Mouse (Mus musculus) lung, postnatal 0 days (tissue): ENCODE results near the gene Gm17018. TPM values are rescaled to one million over a fixed set of nuclear protein-coding genes. Genes with fewer than 3 reads are reported as not detected.

ENCODE experiments used
- ATAC-seq: fragments of 200-750 bp; cut with Nextera tagmentation; 2 replicates; pipeline ENCODE4 v1.8.0; 2017; ENCODE audit warnings: moderate library complexity
- DNase-seq: peaks from one replicate; pipeline ENCODE4 v3.0.0-alpha.2; 2016; ENCODE audit warnings: low spot score
- H3K27ac ChIP-seq: fragments of 300-500 bp; sonication (generic); 2 replicates; pipeline ENCODE4 v1.5.1; 2014; ENCODE audit warnings: antibody characterized with exemption, mild to moderate bottlenecking, low read length, mixed read lengths
- H3K27me3 ChIP-seq: fragments of 300-500 bp; sonication (generic); replicated peaks from 2 replicates; pipeline ENCODE4 v1.6.1; 2014; ENCODE audit warnings: low read length, mixed read lengths; ENCODE audit not compliant: insufficient read depth
- H3K36me3 ChIP-seq: fragments of 300-500 bp; sonication (generic); 2 replicates; pipeline ENCODE4 v1.6.1; 2014; ENCODE audit warnings: low read length, mixed read lengths; ENCODE audit not compliant: insufficient read depth
- H3K4me1 ChIP-seq: fragments of 300-500 bp; sonication (generic); 2 replicates; pipeline ENCODE4 v1.6.1; 2014; ENCODE audit warnings: antibody characterized with exemption, low read depth, low read length, mixed read lengths; ENCODE audit not compliant: insufficient read depth
- H3K4me2 ChIP-seq: fragments of 300-500 bp; sonication (generic); replicated peaks from 2 replicates; pipeline ENCODE4 v1.6.1; 2014; ENCODE audit warnings: low read depth, mild to moderate bottlenecking, low read length, moderate library complexity, mixed read lengths
- H3K4me3 ChIP-seq: fragments of 300-500 bp; sonication (generic); 2 replicates; pipeline ENCODE4 v1.5.1; 2014; ENCODE audit warnings: low read depth, low read length
- H3K9ac ChIP-seq: fragments of 300-500 bp; sonication (generic); replicated peaks from 2 replicates; pipeline ENCODE4 v1.6.1; 2014; ENCODE audit warnings: low read depth, mild to moderate bottlenecking
- H3K9me3 ChIP-seq: fragments of 300-500 bp; sonication (generic); 2 replicates; pipeline ENCODE4 v1.6.1; 2016; ENCODE audit warnings: low read length, mixed read lengths
- CTCF ChIP-seq: IDR thresholded peaks from 2 replicates; pipeline ENCODE4 v1.5.1; 2016; ENCODE audit warnings: antibody characterized with exemption, mild to moderate bottlenecking
- EP300 ChIP-seq: IDR thresholded peaks from 2 replicates; pipeline ENCODE4 v1.6.1; 2016; ENCODE audit warnings: antibody characterized with exemption, mild to moderate bottlenecking, control low read depth
- WGBS: fragments of 180-500 bp; shearing (Covaris S2); extraction: QIAGEN DNeasy Blood & Tissue Kit; methylation state at CpG from one replicate; pipeline ENCODE4 v1.1.7; 2014; 5-methylcytosine and 5-hydroxymethylcytosine counted together
- polyA plus RNA-seq: library from polyadenylated mRNA; unstranded; fragments of >200 nt; fragmentation: Nextera tagmentation; extraction: Ambion mirVana; gene quantifications from 2 replicates; pipeline ENCODE4 v1.2.1, GENCODE M21; 2015

Gene Gm17018
- polyA plus RNA-seq, 1 experiment from 2014 or later = 40.1 TPM

DNA sequence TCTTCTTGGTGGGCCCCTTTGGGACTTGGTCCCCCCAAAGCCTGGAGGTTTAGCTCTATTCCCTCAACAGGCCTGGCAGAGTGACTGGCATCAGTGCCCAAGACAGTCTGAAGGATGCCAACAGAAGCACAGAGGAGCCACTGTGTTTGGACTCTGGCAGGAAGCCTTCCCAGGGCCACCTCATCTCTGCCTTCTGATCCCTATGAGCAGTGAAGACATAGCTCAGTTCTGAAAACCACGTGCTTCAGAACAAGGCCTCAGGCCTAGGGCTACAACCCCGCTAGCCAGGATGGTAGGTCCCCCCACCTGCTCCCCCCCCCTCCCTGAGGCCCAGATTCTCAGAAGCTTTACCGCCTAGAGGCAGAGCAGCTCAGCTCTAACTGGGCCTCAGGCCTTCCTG is 54.5 kb downstream of the Gm17018 start:
- H3K4me2 ChIP-seq = no peak overlapping the region
- TF ChIP-seq EP300 (no peak), CTCF (no peak)
- H3K27me3 ChIP-seq = no peaks in the 10 kb centered on the region
- H3K36me3 ChIP-seq = no peaks in the 10 kb centered on the region
- 0 out of 2 replicates have a peak overlapping the region, but pooled peaks have one; percentile 8 for H3K9ac ChIP-seq
- H3K9me3 ChIP-seq = no peaks in the 10 kb centered on the region
- H3K4me3 ChIP-seq = no peak overlapping the region
- no peak overlapping the region for H3K27ac ChIP-seq
- WGBS = 56% methylated on average over 3 of the region's 3 CpGs
- peaks cover 7% of the 10 kb centered on the region; the same call in 1 of the 2 replicates for H3K4me1 ChIP-seq
- DNase-seq = no peak
- ATAC-seq = no peak

DNA sequence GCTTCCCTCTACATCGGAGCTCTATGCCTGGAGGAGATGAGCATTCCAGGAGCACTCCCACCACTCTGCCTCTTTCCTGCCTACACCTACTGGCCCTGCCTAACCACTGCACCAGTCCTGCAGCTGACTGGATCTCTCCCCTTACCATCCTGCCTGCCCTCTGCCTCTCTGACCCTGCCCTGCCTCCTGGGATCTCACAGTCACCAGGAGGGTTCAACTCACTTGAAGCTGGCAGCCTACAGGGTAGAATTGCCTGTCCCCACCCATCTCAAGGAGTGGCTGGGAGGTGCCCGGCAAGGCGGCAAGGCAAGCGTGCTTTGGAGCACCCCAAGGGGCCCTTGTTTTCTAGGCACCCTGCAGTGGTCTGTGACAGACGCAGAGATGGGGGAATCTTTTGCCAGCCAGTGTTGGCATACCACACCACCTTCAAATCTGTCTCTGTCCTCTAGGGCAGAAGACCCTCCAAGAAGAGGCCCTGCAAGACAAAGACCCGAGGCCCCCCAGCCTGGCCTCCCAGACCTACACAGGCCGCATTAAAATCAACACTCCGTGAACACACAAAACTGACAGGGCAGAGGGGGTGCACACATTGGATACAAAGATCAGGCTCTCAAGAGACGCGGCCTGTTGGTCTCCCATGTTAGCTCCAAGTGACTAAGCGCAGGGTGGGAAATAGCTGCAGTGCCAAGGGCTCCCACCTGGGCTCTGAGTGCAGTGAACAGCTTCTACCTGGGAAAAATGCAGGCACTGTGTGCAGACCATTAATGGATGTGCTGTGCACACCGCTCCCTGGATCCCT is 55.2 kb downstream of the Gm17018 start:
- ATAC-seq (peak; percentile 23; the same call in 1 of the 2 replicates), DNase-seq (no peak)
- WGBS = 67% methylated on average over 12 of the region's 12 CpGs
- H3K36me3 ChIP-seq = no peaks in the 10 kb centered on the region
- peaks cover 7% of the 10 kb centered on the region; the same call in 1 of the 2 replicates for H3K4me1 ChIP-seq
- H3K27me3 ChIP-seq = no peaks in the 10 kb centered on the region
- TF ChIP-seq CTCF (no peak), EP300 (no peak)
- H3K9me3 ChIP-seq = no peaks in the 10 kb centered on the region
- no peak overlapping the region for H3K4me3 ChIP-seq
- 0 out of 2 replicates have a peak overlapping the region, but pooled peaks have one; percentile 8 for H3K9ac ChIP-seq
- H3K4me2 ChIP-seq = no peak overlapping the region
- H3K27ac ChIP-seq = no peak overlapping the region

DNA sequence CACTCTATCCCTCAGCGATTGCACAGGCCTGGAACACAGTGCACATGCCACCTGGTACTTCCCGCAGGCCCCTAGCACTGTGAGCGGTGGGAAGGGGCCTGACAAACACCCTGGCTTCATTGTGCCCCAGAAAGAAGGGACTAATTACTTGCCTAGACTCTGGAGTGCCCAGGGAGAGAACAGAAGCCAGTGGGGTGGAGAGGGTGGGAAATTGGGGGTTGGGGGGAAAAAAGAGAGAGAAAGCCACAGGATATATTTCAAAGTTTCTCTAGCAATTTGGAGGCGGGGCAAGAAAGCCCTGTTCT is 55.8 kb downstream of the Gm17018 start:
- DNase-seq (no peak), ATAC-seq (no peak)
- Histone ChIP-seq H3K4me3 (no peak overlapping the region), H3K4me1 (peaks cover 7% of the 10 kb centered on the region; the same call in 1 of the 2 replicates), H3K27ac (no peak overlapping the region), H3K4me2 (no peak overlapping the region), H3K36me3 (no peaks in the 10 kb centered on the region), H3K9ac (no peak overlapping the region), H3K27me3 (no peaks in the 10 kb centered on the region), H3K9me3 (no peaks in the 10 kb centered on the region)
- no peak for TF ChIP-seq EP300
- no peak for TF ChIP-seq CTCF
- WGBS = 74% methylated on average over 4 of the region's 4 CpGs

DNA sequence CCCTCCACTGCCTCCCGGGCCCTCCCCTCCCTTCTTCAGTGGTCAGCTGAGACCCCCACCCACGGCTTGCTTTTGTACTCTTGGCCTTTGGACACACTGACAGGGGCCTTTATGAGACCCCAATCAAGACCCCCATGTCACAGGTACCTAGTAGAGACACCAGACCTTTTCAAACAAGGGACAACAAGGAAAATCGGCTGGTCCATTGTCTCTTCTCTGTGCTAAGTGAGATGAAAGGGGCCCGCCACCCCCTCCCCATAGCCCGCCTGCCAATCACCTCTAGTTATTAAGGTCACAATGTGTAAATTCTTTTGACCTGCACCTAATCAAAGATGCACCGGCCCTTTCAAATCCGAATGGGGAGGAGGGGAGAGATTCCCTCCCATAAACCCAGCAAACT is 56.3 kb downstream of the Gm17018 start:
- Histone ChIP-seq H3K9me3 (no peaks in the 10 kb centered on the region), H3K4me1 (peaks cover 7% of the 10 kb centered on the region; the same call in 1 of the 2 replicates), H3K27me3 (no peaks in the 10 kb centered on the region), H3K36me3 (no peaks in the 10 kb centered on the region), H3K4me3 (no peak overlapping the region), H3K9ac (no peak overlapping the region), H3K4me2 (no peak overlapping the region), H3K27ac (no peak overlapping the region)
- 56% methylated on average over 7 of the region's 7 CpGs for whole genome bisulfite sequencing
- DNase-seq (no peak), ATAC-seq (no peak)
- TF ChIP-seq EP300 = no peak
- no peak for TF ChIP-seq CTCF

DNA sequence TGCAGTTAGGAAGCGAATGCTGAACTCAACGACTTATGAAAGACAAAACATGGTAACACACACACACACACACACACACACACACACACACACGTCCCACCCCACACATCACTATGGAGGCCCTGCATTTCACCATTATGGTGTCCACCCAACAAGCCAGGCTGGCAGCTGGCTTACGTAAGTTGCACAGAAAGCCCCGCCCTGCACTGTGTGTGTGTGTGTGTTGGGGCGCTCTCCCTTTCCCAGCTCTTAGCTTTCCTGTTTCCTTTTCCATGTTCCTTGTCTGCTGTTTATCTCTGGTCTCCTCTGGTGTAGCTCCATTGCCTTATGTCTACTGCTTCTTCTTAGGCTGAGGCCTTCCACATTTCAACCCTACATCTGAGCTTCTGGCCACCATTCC is 57.8 kb downstream of the Gm17018 start:
- peaks cover 7% of the 10 kb centered on the region; the same call in 1 of the 2 replicates for H3K4me1 ChIP-seq
- H3K27ac ChIP-seq = no peak overlapping the region
- H3K9ac ChIP-seq = no peak overlapping the region
- peak; percentile 53 for ATAC-seq
- DNase-seq = peak; percentile 36
- WGBS = 58% methylated on average over 6 of the region's 6 CpGs
- H3K4me2 ChIP-seq = no peak overlapping the region
- no peaks in the 10 kb centered on the region for H3K27me3 ChIP-seq
- H3K9me3 ChIP-seq = no peaks in the 10 kb centered on the region
- TF ChIP-seq CTCF = no peak
- TF ChIP-seq EP300 = no peak
- H3K4me3 ChIP-seq = no peak overlapping the region
- H3K36me3 ChIP-seq = no peaks in the 10 kb centered on the region

DNA sequence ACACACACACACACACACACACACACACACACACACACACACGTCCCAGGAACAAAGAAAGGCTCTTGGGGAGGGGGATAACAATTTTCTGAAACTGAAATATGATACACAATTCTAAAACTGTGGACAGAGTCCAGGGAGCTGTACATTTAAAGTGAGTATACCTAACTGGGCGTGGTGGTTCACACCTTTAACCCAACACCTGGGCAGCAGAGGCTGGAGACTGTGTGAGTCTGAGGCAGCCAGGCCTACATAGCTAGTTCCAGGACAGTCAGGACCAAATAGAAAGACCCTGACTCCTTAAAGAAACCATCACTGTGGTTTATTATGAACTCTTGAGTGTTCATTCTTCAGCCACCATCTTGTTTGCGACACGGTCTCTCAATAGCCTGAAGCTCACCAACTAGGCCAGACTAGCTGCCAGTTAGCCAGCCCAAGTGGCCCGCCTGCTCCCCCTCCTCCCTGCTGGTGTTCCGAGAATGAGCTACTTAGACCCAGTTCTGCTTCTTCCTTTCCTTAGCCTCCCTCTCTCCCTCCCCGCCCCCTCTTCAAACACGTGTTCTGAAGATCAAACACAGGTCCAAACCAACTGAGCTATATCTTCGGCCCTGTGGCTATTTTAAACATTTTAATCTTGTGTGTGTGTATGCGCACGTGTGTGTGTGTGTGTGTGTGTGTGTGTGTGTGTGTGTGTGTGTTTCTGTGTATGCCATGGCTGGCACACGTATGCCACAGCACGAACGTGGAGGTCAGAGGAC is 59.5 kb downstream of the Gm17018 start:
- DNase-seq (no peak), ATAC-seq (no peak; the same call in 1 of the 2 replicates)
- H3K9ac ChIP-seq = no peak overlapping the region
- H3K27ac ChIP-seq = no peak overlapping the region
- peaks cover 5% of the 10 kb centered on the region; the same call in 1 of the 2 replicates for H3K4me1 ChIP-seq
- H3K4me2 ChIP-seq = no peak overlapping the region
- H3K36me3 ChIP-seq = no peaks in the 10 kb centered on the region
- no peak for TF ChIP-seq EP300
- H3K9me3 ChIP-seq = no peaks in the 10 kb centered on the region
- no peaks in the 10 kb centered on the region for H3K27me3 ChIP-seq
- 65% methylated on average over 14 of the region's 14 CpGs for WGBS
- no peak overlapping the region for H3K4me3 ChIP-seq
